Mouse (Mus musculus): ENCODE results near the gene Auts2. TPM values are rescaled to one million over a fixed set of nuclear protein-coding genes. Genes with fewer than 3 reads are reported as not detected.

Auts2 gene
- total and polyA plus RNA-seq, 2 experiments from 2014 or later: 35.2 to 57.5 TPM

- DNase-seq (ENCODE audit: low spot score) (no peak), ATAC-seq (ENCODE audit: low FRiP score) (no peak)
- Histone ChIP-seq H3K4me1 (ENCODE audit: insufficient read depth, low read length) (0 out of 2 replicates have a peak, but pooled peaks cover 4% of the 10 kb centered on the region), H3K27ac (ENCODE audit: low read depth, low read length) (no peak overlapping the region), H3K9ac (replicated peaks; ENCODE audit: low read length, poor library complexity, severe bottlenecking) (no peak overlapping the region), H3K27me3 (ENCODE audit: insufficient read depth, low read length) (no peaks in the 10 kb centered on the region), H3K4me3 (ENCODE audit: low read depth, low read length) (no peak overlapping the region), H3K4me2 (ENCODE audit: low read depth, low read length, poor library complexity, severe bottlenecking) (no peak overlapping the region), H3K9me3 (ENCODE audit: low read length) (no peaks in the 10 kb centered on the region), H3K36me3 (ENCODE audit: insufficient read depth, low read length) (no peaks in the 10 kb centered on the region)
- no peak for TF ChIP-seq CTCF (IDR thresholded peaks at IDR 0.05)
- 85% methylated on average over 4 of the region's 4 CpGs for WGBS
Measured at GRCm38 (mm10) chr5:131729456-131729855, 813.7 kb downstream of the Auts2 start.

GRCm38 (mm10) chr5:131727909-131728308 lies 815.2 kb downstream of the Auts2 start:
- no peaks in the 10 kb centered on the region for H3K27me3 ChIP-seq (ENCODE audit: insufficient read depth, low read length)
- TF ChIP-seq CTCF (IDR thresholded peaks at IDR 0.05): no peak
- H3K4me3 ChIP-seq (ENCODE audit: low read depth, low read length): no peak overlapping the region
- H3K9ac ChIP-seq (replicated peaks; ENCODE audit: low read length, poor library complexity, severe bottlenecking): no peak overlapping the region
- H3K4me1 ChIP-seq (ENCODE audit: insufficient read depth, low read length): 0 out of 2 replicates have a peak, but pooled peaks cover 4% of the 10 kb centered on the region
- DNase-seq (ENCODE audit: low spot score): no peak
- no peak overlapping the region for H3K27ac ChIP-seq (ENCODE audit: low read depth, low read length)
- H3K9me3 ChIP-seq (ENCODE audit: low read length): no peaks in the 10 kb centered on the region
- no peak overlapping the region for H3K4me2 ChIP-seq (ENCODE audit: low read depth, low read length, poor library complexity, severe bottlenecking)
- ATAC-seq (ENCODE audit: low FRiP score): no peak
- H3K36me3 ChIP-seq (ENCODE audit: insufficient read depth, low read length): no peaks in the 10 kb centered on the region
- WGBS: 89% methylated on average over 4 of the region's 4 CpGs

- ATAC-seq (ENCODE audit: low FRiP score) (no peak), DNase-seq (ENCODE audit: low spot score) (no peak)
- H3K9me3 ChIP-seq (ENCODE audit: low read length): no peaks in the 10 kb centered on the region
- no peak for TF ChIP-seq CTCF (IDR thresholded peaks at IDR 0.05)
- H3K9ac ChIP-seq (replicated peaks; ENCODE audit: low read length, poor library complexity, severe bottlenecking): no peak overlapping the region
- no peak overlapping the region for H3K4me2 ChIP-seq (ENCODE audit: low read depth, low read length, poor library complexity, severe bottlenecking)
- no peak overlapping the region for H3K4me3 ChIP-seq (ENCODE audit: low read depth, low read length)
- H3K4me1 ChIP-seq (ENCODE audit: insufficient read depth, low read length): 0 out of 2 replicates have a peak, but pooled peaks cover 4% of the 10 kb centered on the region
- H3K27ac ChIP-seq (ENCODE audit: low read depth, low read length): no peak overlapping the region
- H3K27me3 ChIP-seq (ENCODE audit: insufficient read depth, low read length): no peaks in the 10 kb centered on the region
- whole genome bisulfite sequencing: 88% methylated on average over 1 of the region's 1 CpGs
- no peaks in the 10 kb centered on the region for H3K36me3 ChIP-seq (ENCODE audit: insufficient read depth, low read length)
Measured at GRCm38 (mm10) chr5:131724508-131724907, 818.6 kb downstream of the Auts2 start.

- H3K27ac ChIP-seq (ENCODE audit: low read depth, low read length): no peak overlapping the region
- 0 out of 2 replicates have a peak, but pooled peaks cover 2% of the 10 kb centered on the region for H3K4me1 ChIP-seq (ENCODE audit: insufficient read depth, low read length)
- peak; percentile 28 for DNase-seq (ENCODE audit: low spot score)
- no peak for ATAC-seq (ENCODE audit: low FRiP score)
- H3K9me3 ChIP-seq (ENCODE audit: low read length): no peaks in the 10 kb centered on the region
- H3K9ac ChIP-seq (replicated peaks; ENCODE audit: low read length, poor library complexity, severe bottlenecking): no peak overlapping the region
- 49% methylated on average over 6 of the region's 6 CpGs for WGBS
- H3K4me2 ChIP-seq (ENCODE audit: low read depth, low read length, poor library complexity, severe bottlenecking): no peak overlapping the region
- no peaks in the 10 kb centered on the region for H3K36me3 ChIP-seq (ENCODE audit: insufficient read depth, low read length)
- H3K4me3 ChIP-seq (ENCODE audit: low read depth, low read length): no peak overlapping the region
- H3K27me3 ChIP-seq (ENCODE audit: insufficient read depth, low read length): no peaks in the 10 kb centered on the region
- TF ChIP-seq CTCF (IDR thresholded peaks at IDR 0.05): no peak
Measured at GRCm38 (mm10) chr5:131722791-131723190, 820.4 kb downstream of the Auts2 start.

- Histone ChIP-seq H3K9me3 (ENCODE audit: low read length) (no peaks in the 10 kb centered on the region), H3K9ac (replicated peaks; ENCODE audit: low read length, poor library complexity, severe bottlenecking) (no peak overlapping the region), H3K4me3 (ENCODE audit: low read depth, low read length) (no peak overlapping the region), H3K27ac (ENCODE audit: low read depth, low read length) (no peak overlapping the region), H3K27me3 (ENCODE audit: insufficient read depth, low read length) (no peaks in the 10 kb centered on the region), H3K4me2 (ENCODE audit: low read depth, low read length, poor library complexity, severe bottlenecking) (no peak overlapping the region), H3K36me3 (ENCODE audit: insufficient read depth, low read length) (no peaks in the 10 kb centered on the region), H3K4me1 (ENCODE audit: insufficient read depth, low read length) (peaks cover 4% of the 10 kb centered on the region; the same call in 1 of the 2 replicates)
- 42% methylated on average over 4 of the region's 4 CpGs for WGBS
- DNase-seq (ENCODE audit: low spot score): no peak
- no peak for TF ChIP-seq CTCF (IDR thresholded peaks at IDR 0.05)
- ATAC-seq (ENCODE audit: low FRiP score): no peak
Measured at GRCm38 (mm10) chr5:131722361-131722760, 820.8 kb downstream of the Auts2 start.

- no peaks in the 10 kb centered on the region for H3K27me3 ChIP-seq (ENCODE audit: insufficient read depth, low read length)
- peak overlapping the region; percentile 44; the same call in 1 of the 2 replicates for H3K27ac ChIP-seq (ENCODE audit: low read depth, low read length)
- H3K36me3 ChIP-seq (ENCODE audit: insufficient read depth, low read length): no peaks in the 10 kb centered on the region
- no peaks in the 10 kb centered on the region for H3K9me3 ChIP-seq (ENCODE audit: low read length)
- H3K4me3 ChIP-seq (ENCODE audit: low read depth, low read length): no peak overlapping the region
- no peak overlapping the region for H3K4me2 ChIP-seq (ENCODE audit: low read depth, low read length, poor library complexity, severe bottlenecking)
- no peak for TF ChIP-seq CTCF (IDR thresholded peaks at IDR 0.05)
- ATAC-seq (ENCODE audit: low FRiP score) (no peak), DNase-seq (ENCODE audit: low spot score) (peak; percentile 56)
- H3K4me1 ChIP-seq (ENCODE audit: insufficient read depth, low read length): peaks cover 6% of the 10 kb centered on the region; the same call in 1 of the 2 replicates
- WGBS: 50% methylated on average over 13 of the region's 13 CpGs
- H3K9ac ChIP-seq (replicated peaks; ENCODE audit: low read length, poor library complexity, severe bottlenecking): no peak overlapping the region
Measured at GRCm38 (mm10) chr5:131718013-131718412, 825.1 kb downstream of the Auts2 start.

All from midbrain, postnatal 0 days (tissue).